Mouse (Mus musculus) bone marrow macrophage, adult 2 months (primary cell): ENCODE results near the gene Kif1c. TPM values are rescaled to one million over a fixed set of nuclear protein-coding genes. Genes with fewer than 3 reads are reported as not detected.
"Not testable (repeated sequence)": the region's sequence is repeated elsewhere in the genome, so short reads cannot be mapped to it uniquely, and the experiment has no call there.

Source experiments
- H3K27ac ChIP-seq: 2 replicates; pipeline ENCODE4 v1.5.1; 2012; ENCODE audit warnings: low read depth, low read length; ENCODE audit not compliant: insufficient read depth
- H3K4me1 ChIP-seq: 2 replicates; pipeline ENCODE4 v1.6.1; 2012; ENCODE audit warnings: low read length; ENCODE audit not compliant: control insufficient read depth, insufficient read depth
- H3K4me3 ChIP-seq: 2 replicates; pipeline ENCODE4 v1.5.1; 2012; ENCODE audit warnings: mild to moderate bottlenecking, low read length, moderate library complexity; ENCODE audit not compliant: insufficient read depth
- CTCF ChIP-seq: IDR thresholded peaks from 2 replicates; pipeline ENCODE4 v1.5.1; 2012; ENCODE audit warnings: low read depth, mild to moderate bottlenecking, low read length, moderate library complexity
- POLR2A ChIP-seq: IDR thresholded peaks from 2 replicates; pipeline ENCODE4 v1.6.1; 2012; ENCODE audit warnings: mild to moderate bottlenecking, low read depth, low read length, borderline replicate concordance
- polyA plus RNA-seq: library from polyadenylated mRNA; stranded (reverse); fragments of >200 nt; gene quantifications from 2 replicates; pipeline ENCODE4 v1.2.4, GENCODE M21; 2012; ENCODE audit not compliant: missing spikeins, insufficient read depth, insufficient read length

Gene Kif1c
- polyA plus RNA-seq, 1 experiment: 57.9 TPM

GRCm38 (mm10) chr11:70753146-70753545 is 52.8 kb downstream of the Kif1c start:
- Histone ChIP-seq H3K27ac (no peak overlapping the region), H3K4me1 (peaks cover 11% of the 10 kb centered on the region), H3K4me3 (no peak overlapping the region)
- TF ChIP-seq CTCF (no peak), POLR2A (no peak)

- Histone ChIP-seq H3K4me1 (peaks cover 10% of the 10 kb centered on the region), H3K4me3 (no peak overlapping the region), H3K27ac (no peak overlapping the region)
- TF ChIP-seq POLR2A (no peak), CTCF (no peak)
Measured at GRCm38 (mm10) chr11:70754476-70754875, 54.1 kb downstream of the Kif1c start.

- TF ChIP-seq POLR2A: no peak
- Histone ChIP-seq H3K27ac (no peak overlapping the region), H3K4me1 (peaks cover 10% of the 10 kb centered on the region), H3K4me3 (no peak overlapping the region)
Measured at GRCm38 (mm10) chr11:70754958-70755357, 54.6 kb downstream of the Kif1c start.

GRCm38 (mm10) chr11:70755645-70756044 is 55.3 kb downstream of the Kif1c start:
- TF ChIP-seq CTCF (peak; percentile 79), POLR2A (no peak)
- H3K4me3 ChIP-seq: no peak overlapping the region
- H3K27ac ChIP-seq: no peak overlapping the region
- H3K4me1 ChIP-seq: peaks cover 10% of the 10 kb centered on the region

- H3K4me1 ChIP-seq, H3K27ac ChIP-seq, H3K4me3 ChIP-seq: not testable (repeated sequence)
Measured at GRCm38 (mm10) chr11:70760446-70760845, 60.1 kb downstream of the Kif1c start.

- Histone ChIP-seq H3K4me1 (peaks cover 16% of the 10 kb centered on the region), H3K4me3 (no peak overlapping the region), H3K27ac (no peak overlapping the region)
- TF ChIP-seq POLR2A (no peak), CTCF (no peak)
Measured at GRCm38 (mm10) chr11:70762641-70763040, 62.3 kb downstream of the Kif1c start.

- H3K4me3 ChIP-seq: peak overlapping the region; percentile 87
- TF ChIP-seq POLR2A: no peak
- no peak for TF ChIP-seq CTCF
- peaks cover 16% of the 10 kb centered on the region for H3K4me1 ChIP-seq
- H3K27ac ChIP-seq: no peak overlapping the region
Measured at GRCm38 (mm10) chr11:70763582-70763935, 63.2 kb downstream of the Kif1c start.

- TF ChIP-seq CTCF (no peak), POLR2A (no peak)
- H3K4me3 ChIP-seq: peak within 1 kb of the TSS; percentile 87
- peaks cover 16% of the 10 kb centered on the region for H3K4me1 ChIP-seq
- H3K27ac ChIP-seq: peak within 1 kb of the TSS; percentile 53
Measured at GRCm38 (mm10) chr11:70763936-70764808, 63.8 kb downstream of the Kif1c start, which contains the start of gene Zfp3. Gene Zfp3 (plus strand): TSS chr11:70764209.

GRCm38 (mm10) chr11:70765776-70766445 is 65.6 kb downstream of the Kif1c start:
- no peak overlapping the region for H3K4me3 ChIP-seq
- TF ChIP-seq CTCF (no peak), POLR2A (no peak)
- peaks cover 16% of the 10 kb centered on the region for H3K4me1 ChIP-seq
- no peak overlapping the region for H3K27ac ChIP-seq

- TF ChIP-seq CTCF (no peak), POLR2A (no peak)
- Histone ChIP-seq H3K4me1 (peaks cover 9% of the 10 kb centered on the region), H3K27ac (no peak overlapping the region), H3K4me3 (no peak overlapping the region)
Measured at GRCm38 (mm10) chr11:70770804-70771203, 70.5 kb downstream of the Kif1c start.
